Mouse (Mus musculus): ENCODE measurements around the gene Msl1.

Gene Msl1

GRCm38 (mm10) chr11:98846016-98846415, 50.7 kb downstream of the Msl1 start:
- DNase-seq (ENCODE audit: low spot score) = no peak

GRCm38 (mm10) chr11:98846865-98847604, 51.7 kb downstream of the Msl1 start:
- no peak for DNase-seq (ENCODE audit: low spot score)

GRCm38 (mm10) chr11:98849196-98849894, 54.0 kb downstream of the Msl1 start:
- no peak for DNase-seq (ENCODE audit: low spot score)

GRCm38 (mm10) chr11:98850100-98851093, 55.1 kb downstream of the Msl1 start:
- no peak for DNase-seq (ENCODE audit: low spot score)

GRCm38 (mm10) chr11:98854116-98854515, 58.8 kb downstream of the Msl1 start:
- no peak for DNase-seq (ENCODE audit: low spot score)

- DNase-seq (ENCODE audit: low spot score) = no peak
Measured at GRCm38 (mm10) chr11:98854659-98855058, 59.3 kb downstream of the Msl1 start.
